In genomic region chr15:32043207-32043606, GRCm38 (mm10) we compare ENCODE assay signal across 19 mouse cellular contexts.
DNase-seq lines count a peak whose midpoint lies in the region; ATAC-seq and TF ChIP-seq lines count a peak whose summit lies in the region.
"Had no signal": no experiment of that assay in that cellular context is flagged by ENCODE, and none has a peak within 500 bp of the region (broad histone marks: within the 10 kb centered on the region; RNA-seq: fewer than 3 reads in every experiment).

No protein-coding gene starts in this region.

- no peaks in the 10 kb centered on the region; the same call in 1 of the 2 replicates for H3K4me1 ChIP-seq in heart, adult 2 months (ENCODE audit: control insufficient read depth, insufficient read depth, low read length)
- peaks cover 22% of the 10 kb centered on the region for H3K4me1 ChIP-seq in intestine, embryonic 14.5 days (replicated peaks; ENCODE audit: control insufficient read depth, insufficient read depth, low read length)
- H3K4me1 ChIP-seq in intestine, postnatal 0 days (replicated peaks; ENCODE audit: control insufficient read depth, insufficient read depth, low read length): no peaks in the 10 kb centered on the region
- peaks cover 10% of the 10 kb centered on the region for H3K4me1 ChIP-seq in stomach, embryonic 14.5 days (ENCODE audit: control insufficient read depth, insufficient read depth, low read length)
- no peaks in the 10 kb centered on the region for H3K4me1 ChIP-seq in liver, embryonic 12.5 days
- H3K4me1 ChIP-seq: embryonic facial prominence, embryonic 12.5 days; forebrain, embryonic 15.5 days; hindbrain, embryonic 15.5 days had no signal

- no peaks in the 10 kb centered on the region for H3K36me3 ChIP-seq in heart, adult 2 months (ENCODE audit: control insufficient read depth, insufficient read depth, low read length)
- H3K36me3 ChIP-seq in intestine, embryonic 14.5 days (ENCODE audit: control insufficient read depth, insufficient read depth, low read length): no peaks in the 10 kb centered on the region
- no peaks in the 10 kb centered on the region for H3K36me3 ChIP-seq in intestine, postnatal 0 days (ENCODE audit: control insufficient read depth, insufficient read depth)
- no peaks in the 10 kb centered on the region for H3K36me3 ChIP-seq in stomach, embryonic 14.5 days (ENCODE audit: control insufficient read depth, insufficient read depth, low read length)
- H3K36me3 ChIP-seq in liver, embryonic 12.5 days: no peaks in the 10 kb centered on the region
- H3K36me3 ChIP-seq: embryonic facial prominence, embryonic 12.5 days; forebrain, embryonic 15.5 days; G1E; heart, embryonic 10.5 days; hindbrain, embryonic 15.5 days had no signal

- no peaks in the 10 kb centered on the region for H3K9me3 ChIP-seq in intestine, embryonic 14.5 days (ENCODE audit: control insufficient read depth, low read length)
- no peaks in the 10 kb centered on the region for H3K9me3 ChIP-seq in intestine, postnatal 0 days (ENCODE audit: control insufficient read depth)
- H3K9me3 ChIP-seq in stomach, embryonic 14.5 days (ENCODE audit: control insufficient read depth, low read depth, low read length): no peaks in the 10 kb centered on the region
- no peaks in the 10 kb centered on the region for H3K9me3 ChIP-seq in liver, embryonic 12.5 days (replicated peaks)
- H3K9me3 ChIP-seq: embryonic facial prominence, embryonic 12.5 days; forebrain, embryonic 15.5 days; G1E; heart, embryonic 10.5 days; hindbrain, embryonic 15.5 days had no signal

- no peaks in the 10 kb centered on the region for H3K79me2 ChIP-seq in heart, adult 2 months (replicated peaks; ENCODE audit: control insufficient read depth, insufficient read depth, low read length)

- no peak overlapping the region for H3K4me3 ChIP-seq in heart, adult 2 months
- no peak overlapping the region for H3K4me3 ChIP-seq in intestine, embryonic 14.5 days (ENCODE audit: low read depth, low read length)
- H3K4me3 ChIP-seq in intestine, postnatal 0 days (ENCODE audit: low read depth, low read length): no peak overlapping the region
- H3K4me3 ChIP-seq in stomach, embryonic 14.5 days (ENCODE audit: low read depth, low read length): no peak overlapping the region
- H3K4me3 ChIP-seq in liver, embryonic 12.5 days: no peak overlapping the region
- H3K4me3 ChIP-seq: embryonic facial prominence, embryonic 12.5 days; forebrain, embryonic 15.5 days; heart, embryonic 10.5 days; hindbrain, embryonic 15.5 days had no signal

- no peak overlapping the region for H3K9ac ChIP-seq in heart, adult 2 months (ENCODE audit: low read depth, low read length)
- H3K9ac ChIP-seq in intestine, embryonic 14.5 days (ENCODE audit: low read length): no peak overlapping the region
- no peak overlapping the region for H3K9ac ChIP-seq in intestine, postnatal 0 days (ENCODE audit: low read depth, low read length)
- H3K9ac ChIP-seq in stomach, embryonic 14.5 days (replicated peaks; ENCODE audit: low read depth, low read length): no peak overlapping the region
- no peak overlapping the region for H3K9ac ChIP-seq in liver, embryonic 12.5 days
- H3K9ac ChIP-seq: embryonic facial prominence, embryonic 12.5 days; forebrain, embryonic 15.5 days; hindbrain, embryonic 15.5 days had no signal

- no peak overlapping the region for H3K4me2 ChIP-seq in intestine, embryonic 14.5 days (ENCODE audit: low read length)
- H3K4me2 ChIP-seq in intestine, postnatal 0 days (replicated peaks; ENCODE audit: low read depth): no peak overlapping the region
- no peak overlapping the region for H3K4me2 ChIP-seq in stomach, embryonic 14.5 days (replicated peaks; ENCODE audit: low read depth, low read length)
- no peak overlapping the region for H3K4me2 ChIP-seq in liver, embryonic 12.5 days
- H3K4me2 ChIP-seq: embryonic facial prominence, embryonic 12.5 days; forebrain, embryonic 15.5 days; hindbrain, embryonic 15.5 days had no signal

- peak overlapping the region; percentile 47 for H3K27ac ChIP-seq in heart, adult 2 months
- H3K27ac ChIP-seq in intestine, embryonic 14.5 days (ENCODE audit: low read depth): peak overlapping the region; percentile 78; the same call in 1 of the 2 replicates
- H3K27ac ChIP-seq in intestine, postnatal 0 days (ENCODE audit: low read depth, low read length): no peak overlapping the region
- H3K27ac ChIP-seq in stomach, embryonic 14.5 days (ENCODE audit: low read length): peak overlapping the region; percentile 83
- H3K27ac ChIP-seq in liver, embryonic 12.5 days: no peak overlapping the region
- H3K27ac ChIP-seq: embryonic facial prominence, embryonic 12.5 days; forebrain, embryonic 15.5 days; heart, embryonic 10.5 days; hindbrain, embryonic 15.5 days had no signal

- no peak for TF ChIP-seq CTCF in heart, adult 2 months (IDR thresholded peaks at IDR 0.05)
- TF ChIP-seq CTCF in intestine, postnatal 0 days (IDR thresholded peaks at IDR 0.05; ENCODE audit: low read depth): no peak

- TF ChIP-seq POLR2A in heart, adult 2 months (IDR thresholded peaks at IDR 0.05; ENCODE audit: insufficient read depth, low read depth, low read length): no peak

- H3K27me3 ChIP-seq in heart, adult 2 months (ENCODE audit: control insufficient read depth, insufficient read depth, low read length): no peaks in the 10 kb centered on the region
- no peaks in the 10 kb centered on the region for H3K27me3 ChIP-seq in intestine, embryonic 14.5 days (replicated peaks; ENCODE audit: control insufficient read depth, insufficient read depth, low read length)
- no peaks in the 10 kb centered on the region for H3K27me3 ChIP-seq in intestine, postnatal 0 days (replicated peaks; ENCODE audit: control insufficient read depth, insufficient read depth, low read length)
- H3K27me3 ChIP-seq in stomach, embryonic 14.5 days (ENCODE audit: control insufficient read depth, insufficient read depth, low read length): no peaks in the 10 kb centered on the region
- no peaks in the 10 kb centered on the region for H3K27me3 ChIP-seq in liver, embryonic 12.5 days (replicated peaks)
- H3K27me3 ChIP-seq: embryonic facial prominence, embryonic 12.5 days; forebrain, embryonic 15.5 days; hindbrain, embryonic 15.5 days had no signal

- ATAC-seq in intestine, embryonic 14.5 days (replicated peaks; ENCODE audit: low FRiP score, low TSS enrichment, low read depth): no peak
- no peak for ATAC-seq in intestine, postnatal 0 days
- peak; percentile 51; the same call in 1 of the 2 replicates for ATAC-seq in stomach, embryonic 14.5 days (ENCODE audit: insufficient number of reproducible peaks, insufficient read depth, low FRiP score, low read depth)
- ATAC-seq in liver, embryonic 12.5 days: no peak
- ATAC-seq: CD4-positive, CD25-positive, alpha-beta regulatory T cell, adult 4 months; forebrain, embryonic 15.5 days had no signal

- intact Hi-C loops in heart, adult 2 months (cut with DNase I): no loop called here
- intact Hi-C loops in heart, postnatal 36 days (cut with DNase I): no loop called here

- DNase-seq in heart, adult 2 months: no peak
- DNase-seq in heart, postnatal 36 days: no peak
- no peak for DNase-seq in intestine, embryonic 14.5 days (ENCODE audit: low spot score)
- no peak for DNase-seq in layer of hippocampus, postnatal 36 days
- DNase-seq: adrenal gland, adult 8-10 months; adrenal gland, postnatal 36 days; B cell, adult 2 months; cerebellum, adult 11-12 months; cerebellum, postnatal 25 days; gastrocnemius, postnatal 36 days had no signal

- no peak for TF ChIP-seq EP300 in heart, adult 2 months (IDR thresholded peaks at IDR 0.05; ENCODE audit: insufficient read depth, low read depth, low read length)

Comparison
In these comparisons a context has a peak if more than half of its experiments do, and no peak if none do; other contexts are left out.
1. H3K27ac ChIP-seq: peak in heart, adult 2 months (single experiment), intestine, embryonic 14.5 days (single experiment) and stomach, embryonic 14.5 days (single experiment); none in intestine, postnatal 0 days (single experiment) and liver, embryonic 12.5 days (single experiment).